Mouse (Mus musculus) testis, adult 2 months (tissue): Measurements from ENCODE around the gene Pnliprp1.

Experiments used
- CTCF ChIP-seq: fragments of 200-500 bp; IDR thresholded peaks from 2 replicates; pipeline ENCODE4 v1.5.1; 2012; ENCODE audit warnings: low read depth, mild to moderate bottlenecking, inconsistent platforms, low read length, moderate library complexity; ENCODE audit not compliant: control insufficient read depth, insufficient read depth, insufficient replicate concordance
- POLR2A ChIP-seq: fragments of 200-500 bp; IDR thresholded peaks from 2 replicates; pipeline ENCODE4 v1.6.1; 2012; ENCODE audit warnings: low read depth, mild to moderate bottlenecking, inconsistent platforms, low read length, moderate library complexity; ENCODE audit not compliant: control insufficient read depth

GRCm38 (mm10) chr19:58733216-58733615 lies 4.5 kb downstream of the Pnliprp1 start:
- no peak for TF ChIP-seq CTCF
- no peak for TF ChIP-seq POLR2A
